Mouse (Mus musculus) E14TG2a.4 (cell line): Measurements from ENCODE around the gene Pygo1.

Source experiments
- CTCF ChIP-seq: conservative IDR thresholded peaks from 2 replicates; pipeline ENCODE4 v1.5.1; 2014; ENCODE audit warnings: low read length
- NANOG ChIP-seq: IDR thresholded peaks from 2 replicates; pipeline ENCODE4 v1.6.1; 2014; ENCODE audit warnings: borderline replicate concordance, low read length, mixed read lengths
- POU5F1 ChIP-seq: IDR thresholded peaks from 2 replicates; pipeline ENCODE4 v1.6.1; 2014; ENCODE audit warnings: low read length, borderline replicate concordance

DNA sequence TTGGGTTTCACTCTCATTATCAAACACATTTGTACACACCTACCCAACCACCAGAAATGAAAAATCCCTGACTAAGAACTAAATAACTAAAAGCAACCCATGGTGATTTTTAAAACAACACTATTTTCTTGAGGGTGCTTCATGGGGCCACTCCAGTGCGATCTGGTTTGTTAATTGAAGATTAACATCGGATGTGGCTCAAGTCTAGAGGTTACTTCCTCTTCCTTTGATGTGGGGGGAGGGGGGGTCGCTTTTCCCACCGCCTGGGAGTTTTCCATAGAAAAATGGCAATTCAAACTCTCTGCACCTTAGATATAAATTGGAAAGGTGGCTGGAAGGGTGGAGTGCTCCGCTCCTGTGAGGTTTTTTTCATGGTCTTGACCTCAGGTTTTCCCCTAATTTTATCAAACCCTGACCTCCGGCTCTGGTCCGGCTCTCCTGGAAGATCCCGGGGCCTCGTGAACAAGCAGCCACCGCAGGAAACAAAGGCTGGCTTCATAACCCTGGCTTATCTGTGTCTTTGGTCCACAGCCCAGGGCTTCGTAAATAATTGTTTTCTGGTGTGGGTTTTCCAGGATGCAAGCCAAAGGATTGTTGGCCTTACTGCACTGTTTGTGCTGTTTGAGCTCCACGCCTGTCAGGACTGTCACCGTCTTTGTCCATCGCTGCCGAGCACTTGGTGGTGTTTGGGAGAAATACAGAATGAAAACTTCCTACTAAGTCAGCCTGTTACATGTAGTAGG is 44.2 kb upstream of the Pygo1 start:
- TF ChIP-seq CTCF (no peak), POU5F1 (no peak), NANOG (no peak)
